Mouse (Mus musculus) activated CD4-positive, CD25-positive, alpha-beta regulatory T cell (primary cell): ENCODE measurements around the gene Lingo2. TPM values are rescaled to one million over a fixed set of nuclear protein-coding genes. Genes with fewer than 3 reads are reported as not detected.

ENCODE experiments used
- polyA plus RNA-seq, 2 experiments: library from polyadenylated mRNA; unstranded; fragments of 100-300 nt; shearing (Covaris generic); gene quantifications; one replicate each; pipeline ENCODE4 v1.2.1; 2017

The Lingo2 gene
- under 1 TPM in 1 of 2 experiments, not detected in 1; 0.36 TPM for polyA plus RNA-seq

DNA sequence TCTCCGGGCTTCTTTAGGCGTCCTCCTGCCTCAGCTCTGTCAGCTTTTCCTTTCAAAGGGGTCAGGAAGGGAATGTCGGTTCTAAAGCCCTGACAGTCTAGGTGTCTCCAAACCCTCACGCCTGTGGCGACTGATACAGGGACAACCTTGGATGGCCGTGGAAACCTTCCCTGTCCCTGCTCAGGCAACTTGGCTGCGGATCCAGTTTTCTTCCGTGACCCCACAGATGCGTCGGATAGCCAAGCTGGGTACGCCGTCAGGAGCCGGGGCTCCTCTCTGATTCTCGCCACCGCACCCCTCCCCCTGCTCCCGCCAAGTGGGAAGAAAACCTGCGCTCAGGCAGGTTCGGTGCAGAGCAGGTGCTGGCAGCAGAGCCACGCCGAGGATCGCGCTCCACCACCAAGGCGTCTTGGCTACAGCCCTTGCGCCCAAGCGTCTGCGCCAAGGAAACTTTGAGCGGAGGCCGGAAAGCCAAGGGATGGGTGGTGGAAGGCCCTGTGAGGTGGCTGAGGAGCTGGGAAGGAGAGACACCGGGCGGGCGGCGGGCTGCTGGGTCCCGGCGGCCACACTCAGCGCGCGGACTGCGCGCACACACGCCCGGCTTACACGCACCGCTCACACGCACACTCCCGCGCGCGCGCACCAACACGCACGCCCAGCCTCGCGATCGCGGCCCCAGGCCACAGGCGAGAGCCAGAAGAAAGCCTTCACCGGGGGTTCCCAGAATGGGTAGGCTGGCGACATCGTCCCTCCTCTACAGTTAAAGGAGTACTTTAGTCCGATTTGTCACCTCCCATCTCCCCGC, at the start of gene Lingo2:
TSS of gene Lingo2 (minus strand) at position 598 of the 805 bp plus-strand sequence.

